Mouse (Mus musculus): ENCODE measurements at regions not wholly inside any gene's neighbourhood (a gene's known extent, or its start where the extent isn't known, plus 50 kb on each side); places are given as distances from the start of the nearest gene placed in this dataset.

DNA sequence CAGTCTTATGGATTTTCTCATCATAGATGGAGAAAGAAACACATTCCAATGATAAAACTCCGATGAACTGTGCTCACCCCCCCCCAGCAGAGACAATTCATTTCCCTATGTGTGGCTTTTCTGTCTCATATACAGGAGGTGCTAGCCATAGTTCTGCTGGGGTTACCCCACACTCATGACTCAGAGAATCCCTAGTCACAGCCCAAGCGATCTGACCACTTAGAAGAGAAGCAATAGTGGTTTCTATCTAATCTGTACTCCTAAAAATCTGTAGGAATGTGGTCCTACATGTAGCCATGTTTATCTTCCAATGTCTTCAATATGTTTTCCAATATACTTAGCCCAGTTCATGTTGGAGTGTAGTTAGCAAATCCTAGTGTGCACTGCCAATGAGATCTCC, 163.3 kb downstream of the Olfr164 start:
- no peak overlapping the region for H3K27ac ChIP-seq
- DNase-seq (ENCODE audit: extremely low spot score in 1 of 2, low spot score in 2 of 2), result no peak
- TF ChIP-seq CTCF (IDR thresholded peaks at IDR 0.05), result no peak
- no peak overlapping the region for H3K4me3 ChIP-seq
- intact Hi-C loops (cut with DNase I), result loop anchor here (5.0 kb wide), 1 partner anchor 138 kb away; no protein-coding TSS in a partner anchor

DNA sequence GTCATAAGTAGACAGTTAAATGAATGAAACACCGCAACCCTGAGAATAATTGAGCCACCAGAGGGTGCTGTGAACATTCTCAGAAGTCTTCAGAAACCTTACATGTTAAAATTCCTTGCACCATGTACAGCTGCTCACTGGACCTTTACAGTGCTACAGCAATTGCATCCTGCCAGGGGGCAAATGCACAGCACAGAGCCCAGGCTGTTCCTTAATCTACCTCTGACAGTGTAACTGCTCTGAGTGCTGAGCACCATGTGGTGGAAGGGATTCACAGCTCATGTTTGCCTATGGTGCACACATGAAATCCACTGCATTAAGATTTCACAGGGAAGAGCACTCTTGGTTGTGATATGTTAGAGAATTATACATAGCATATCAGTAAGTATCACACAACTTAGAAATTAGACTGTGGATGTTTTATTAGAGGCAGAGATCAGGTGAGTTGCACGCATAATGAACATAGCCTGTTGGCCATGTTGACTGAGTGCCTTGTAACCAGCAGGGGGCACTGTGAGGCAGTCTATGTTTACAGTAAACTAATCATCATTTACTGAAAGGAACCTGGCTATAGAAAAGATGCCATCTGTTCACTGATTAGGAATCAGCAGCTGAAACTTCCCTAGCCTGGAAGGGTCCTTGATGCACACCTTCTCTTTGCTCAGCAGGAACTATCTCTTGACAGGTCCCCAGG, 167.4 kb downstream of the Olfr164 start:
- intact Hi-C loops (cut with DNase I), result no loop called here

More for the DNA sequence above, 167.4 kb downstream of the Olfr164 start:
- DNase-seq (ENCODE audit: extremely low spot score in 1 of 2, low spot score in 2 of 2), result no peak
- no peak overlapping the region for H3K4me3 ChIP-seq
- H3K27ac ChIP-seq, result no peak overlapping the region
- TF ChIP-seq CTCF (IDR thresholded peaks at IDR 0.05), result no peak
